Mouse (Mus musculus) forebrain, embryonic 15.5 days (tissue): Measurements from ENCODE around the gene Lap3. TPM values are rescaled to one million over a fixed set of nuclear protein-coding genes. Genes with fewer than 3 reads are reported as not detected.
A peak's percentile ranks its signal among the peaks of the same experiment; 100 is the strongest.

Experiments used
- ATAC-seq: fragments of 200-750 bp; cut with Nextera tagmentation; replicated peaks from 2 replicates; pipeline ENCODE4 v1.8.0; 2017; ENCODE audit warnings: mild to moderate bottlenecking, moderate TSS enrichment, moderate library complexity
- H3K27ac ChIP-seq: fragments of 300-500 bp; sonication (generic); replicated peaks from 2 replicates; pipeline ENCODE4 v1.5.1; 2015; ENCODE audit warnings: mild to moderate bottlenecking, inconsistent platforms
- H3K27me3 ChIP-seq: fragments of 300-500 bp; sonication (generic); 2 replicates; pipeline ENCODE4 v1.6.1; 2015; ENCODE audit warnings: inconsistent platforms
- H3K36me3 ChIP-seq: fragments of 300-500 bp; sonication (generic); 2 replicates; pipeline ENCODE4 v1.6.1; 2015; ENCODE audit warnings: mild to moderate bottlenecking, inconsistent platforms
- H3K4me1 ChIP-seq: fragments of 300-500 bp; sonication (generic); 2 replicates; pipeline ENCODE4 v1.6.1; 2015; ENCODE audit warnings: inconsistent platforms
- H3K4me2 ChIP-seq: fragments of 300-500 bp; sonication (generic); replicated peaks from 2 replicates; pipeline ENCODE4 v1.6.1; 2015; ENCODE audit warnings: mild to moderate bottlenecking, inconsistent platforms
- H3K4me3 ChIP-seq: fragments of 300-500 bp; sonication (generic); 2 replicates; pipeline ENCODE4 v1.5.1; 2015; ENCODE audit warnings: mild to moderate bottlenecking, inconsistent platforms
- H3K9ac ChIP-seq: fragments of 300-500 bp; sonication (generic); replicated peaks from 2 replicates; pipeline ENCODE4 v1.6.1; 2015; ENCODE audit warnings: mild to moderate bottlenecking, inconsistent platforms
- H3K9me3 ChIP-seq: fragments of 300-500 bp; sonication (generic); 2 replicates; pipeline ENCODE4 v1.6.1; 2016; ENCODE audit warnings: inconsistent platforms
- WGBS: fragments of 180-500 bp; shearing (Covaris S2); methylation state at CpG from one replicate; pipeline ENCODE4 v1.1.7; 2015; ENCODE audit warnings: mixed read lengths; 5-methylcytosine and 5-hydroxymethylcytosine counted together
- polyA plus RNA-seq: library from polyadenylated mRNA; unstranded; fragments of >200 nt; fragmentation: Nextera tagmentation; extraction: Ambion mirVana; gene quantifications from 2 replicates; pipeline ENCODE4 v1.2.1, GENCODE M21; 2015

The Lap3 gene
- polyA plus RNA-seq, 1 experiment from 2014 or later: 40.6 TPM

GRCm38 (mm10) chr5:45496930-45497550 is 3.9 kb downstream of the Lap3 start:
- no peak for ATAC-seq
- no peak overlapping the region for H3K4me3 ChIP-seq
- no peak overlapping the region for H3K9ac ChIP-seq
- H3K4me1 ChIP-seq: peaks cover 13% of the 10 kb centered on the region
- no peak overlapping the region for H3K27ac ChIP-seq
- H3K9me3 ChIP-seq: no peaks in the 10 kb centered on the region
- no peaks in the 10 kb centered on the region for H3K27me3 ChIP-seq
- 80% methylated on average over 12 of the region's 12 CpGs for WGBS
- H3K36me3 ChIP-seq: 0 out of 2 replicates have a peak, but pooled peaks cover 5% of the 10 kb centered on the region
- H3K4me2 ChIP-seq: no peak overlapping the region

GRCm38 (mm10) chr5:45497564-45497963 is 4.4 kb downstream of the Lap3 start:
- no peak overlapping the region for H3K4me3 ChIP-seq
- no peaks in the 10 kb centered on the region for H3K9me3 ChIP-seq
- no peak for ATAC-seq
- 95% methylated on average over 5 of the region's 5 CpGs for WGBS
- H3K36me3 ChIP-seq: 0 out of 2 replicates have a peak, but pooled peaks cover 5% of the 10 kb centered on the region
- no peaks in the 10 kb centered on the region for H3K27me3 ChIP-seq
- H3K4me2 ChIP-seq: no peak overlapping the region
- no peak overlapping the region for H3K27ac ChIP-seq
- peaks cover 11% of the 10 kb centered on the region for H3K4me1 ChIP-seq
- H3K9ac ChIP-seq: no peak overlapping the region

- no peaks in the 10 kb centered on the region for H3K27me3 ChIP-seq
- no peaks in the 10 kb centered on the region for H3K4me1 ChIP-seq
- H3K36me3 ChIP-seq: peaks cover 30% of the 10 kb centered on the region
- H3K4me2 ChIP-seq: no peak overlapping the region
- H3K27ac ChIP-seq: no peak overlapping the region
- no peaks in the 10 kb centered on the region for H3K9me3 ChIP-seq
- no peak overlapping the region for H3K4me3 ChIP-seq
- ATAC-seq: no peak
- H3K9ac ChIP-seq: no peak overlapping the region
- WGBS: 84% methylated on average over 7 of the region's 7 CpGs
These were observed 16.9 kb downstream of the Lap3 start for GRCm38 (mm10) chr5:45510071-45510470.

- Histone ChIP-seq H3K9ac (no peak overlapping the region), H3K4me2 (no peak overlapping the region), H3K4me3 (no peak overlapping the region), H3K36me3 (peaks cover 15% of the 10 kb centered on the region), H3K4me1 (no peaks in the 10 kb centered on the region), H3K27ac (no peak overlapping the region), H3K27me3 (no peaks in the 10 kb centered on the region), H3K9me3 (no peaks in the 10 kb centered on the region)
- no peak for ATAC-seq
- WGBS: 90% methylated on average over 6 of the region's 6 CpGs
These were observed 19.7 kb downstream of the Lap3 start for GRCm38 (mm10) chr5:45512908-45513307.

GRCm38 (mm10) chr5:45513511-45513910 is 20.3 kb downstream of the Lap3 start:
- WGBS: 90% methylated on average over 2 of the region's 2 CpGs
- Histone ChIP-seq H3K4me3 (no peak overlapping the region), H3K4me1 (no peaks in the 10 kb centered on the region), H3K27me3 (no peaks in the 10 kb centered on the region), H3K9me3 (no peaks in the 10 kb centered on the region), H3K27ac (no peak overlapping the region), H3K36me3 (peaks cover 15% of the 10 kb centered on the region), H3K9ac (no peak overlapping the region), H3K4me2 (no peak overlapping the region)
- no peak for ATAC-seq

GRCm38 (mm10) chr5:45514599-45514998 is 21.4 kb downstream of the Lap3 start:
- Histone ChIP-seq H3K36me3 (peaks cover 15% of the 10 kb centered on the region), H3K27ac (no peak overlapping the region), H3K9ac (no peak overlapping the region), H3K4me1 (peaks cover under 1% of the 10 kb centered on the region; the same call in 1 of the 2 replicates), H3K4me2 (no peak overlapping the region), H3K9me3 (no peaks in the 10 kb centered on the region), H3K4me3 (no peak overlapping the region), H3K27me3 (no peaks in the 10 kb centered on the region)
- no peak for ATAC-seq
- WGBS: 64% methylated on average over 1 of the region's 1 CpGs

GRCm38 (mm10) chr5:45515151-45515743 is 22.1 kb downstream of the Lap3 start:
- Histone ChIP-seq H3K9ac (no peak overlapping the region), H3K4me2 (no peak overlapping the region), H3K9me3 (no peaks in the 10 kb centered on the region), H3K4me3 (no peak overlapping the region), H3K4me1 (peaks cover 4% of the 10 kb centered on the region), H3K27me3 (no peaks in the 10 kb centered on the region), H3K36me3 (peaks cover 9% of the 10 kb centered on the region), H3K27ac (no peak overlapping the region)
- 90% methylated on average over 10 of the region's 10 CpGs for WGBS
- no peak for ATAC-seq

- Histone ChIP-seq H3K36me3 (peaks cover 17% of the 10 kb centered on the region), H3K9me3 (no peaks in the 10 kb centered on the region), H3K4me1 (peaks cover 19% of the 10 kb centered on the region), H3K27ac (peak within 1 kb of the TSS; percentile 84), H3K9ac (peak within 1 kb of the TSS; percentile 98), H3K27me3 (no peaks in the 10 kb centered on the region), H3K4me3 (peak within 1 kb of the TSS; percentile 90), H3K4me2 (peak within 1 kb of the TSS; percentile 92)
- peak; percentile 96 for ATAC-seq
- 2% methylated on average over 56 of the region's 56 CpGs for WGBS
These were observed 27.0 kb downstream of the Lap3 start, which contains the start of gene Med28 for GRCm38 (mm10) chr5:45519960-45520808. Med28 (plus strand) TSS chr5:45520229.

GRCm38 (mm10) chr5:45520809-45521110 is 27.6 kb downstream of the Lap3 start:
- ATAC-seq: no peak; the same call in 1 of the 2 replicates
- 7% methylated on average over 5 of the region's 5 CpGs for WGBS
- Histone ChIP-seq H3K9ac (peak overlapping the region; percentile 98), H3K27me3 (no peaks in the 10 kb centered on the region), H3K27ac (no peak overlapping the region), H3K4me1 (peaks cover 19% of the 10 kb centered on the region), H3K36me3 (peaks cover 23% of the 10 kb centered on the region), H3K4me3 (peak overlapping the region; percentile 90), H3K9me3 (no peaks in the 10 kb centered on the region), H3K4me2 (peak overlapping the region; percentile 92)

- no peak overlapping the region for H3K9ac ChIP-seq
- no peak overlapping the region for H3K27ac ChIP-seq
- peaks cover 30% of the 10 kb centered on the region for H3K36me3 ChIP-seq
- 85% methylated on average over 6 of the region's 6 CpGs for WGBS
- peak overlapping the region; percentile 90 for H3K4me3 ChIP-seq
- peaks cover 19% of the 10 kb centered on the region for H3K4me1 ChIP-seq
- ATAC-seq: no peak
- H3K27me3 ChIP-seq: no peaks in the 10 kb centered on the region
- H3K9me3 ChIP-seq: no peaks in the 10 kb centered on the region
- H3K4me2 ChIP-seq: peak overlapping the region; percentile 92
These were observed 28.4 kb downstream of the Lap3 start for GRCm38 (mm10) chr5:45521601-45522000.

- WGBS: 93% methylated on average over 10 of the region's 10 CpGs
- Histone ChIP-seq H3K4me2 (no peak overlapping the region), H3K36me3 (peaks cover 60% of the 10 kb centered on the region), H3K9ac (no peak overlapping the region), H3K27me3 (no peaks in the 10 kb centered on the region), H3K9me3 (no peaks in the 10 kb centered on the region), H3K27ac (no peak overlapping the region), H3K4me1 (peaks cover 15% of the 10 kb centered on the region), H3K4me3 (no peak overlapping the region)
- ATAC-seq: no peak
These were observed 31.9 kb downstream of the Lap3 start for GRCm38 (mm10) chr5:45525101-45525500.

GRCm38 (mm10) chr5:45526338-45526737 is 33.2 kb downstream of the Lap3 start:
- Histone ChIP-seq H3K4me1 (peaks cover 9% of the 10 kb centered on the region), H3K9ac (no peak overlapping the region), H3K4me3 (no peak overlapping the region), H3K9me3 (no peaks in the 10 kb centered on the region), H3K4me2 (no peak overlapping the region), H3K27ac (no peak overlapping the region), H3K36me3 (peaks cover 68% of the 10 kb centered on the region), H3K27me3 (no peaks in the 10 kb centered on the region)
- WGBS: 94% methylated on average over 4 of the region's 4 CpGs
- no peak for ATAC-seq
